Mouse (Mus musculus) heart, adult 18-20 months (tissue): ENCODE results near the gene Cherp. TPM values are rescaled to one million over a fixed set of nuclear protein-coding genes. Genes with fewer than 3 reads are reported as not detected.
A peak's percentile ranks its signal among the peaks of the same experiment; 100 is the strongest.

ENCODE experiments used
- DNase-seq, 2 experiments: peaks; one replicate each; pipeline ENCODE4 v3.0.0; 2021 to 2022; ENCODE audit warnings: mixed read lengths in 1 of 2
- long read RNA-seq, 2 experiments: library from polyadenylated mRNA; stranded (forward); transcript quantifications; one replicate each; pipeline ENCODE4 v2.0.0; 2021
- total RNA-seq, 2 experiments: library from RNA; stranded (reverse); gene quantifications; 2 replicates each; pipeline ENCODE4 v1.2.3; 2021

The Cherp gene
- 10 to 100 TPM; 23.1 to 33.6 TPM for total RNA-seq
- long read RNA-seq, experiment 1, transcript Cherp-207 (18 exons, 3,646 nt) = major isoform, 5 of 15 reads
- long read RNA-seq, experiment 1, partial matches to known transcripts = 4 of 15 reads
- long read RNA-seq, experiment 1, other reads (novel, unspliced or antisense) = 4 of 15 reads
- long read RNA-seq, experiment 2, partial matches to known transcripts = 1 of 4 reads
- long read RNA-seq, experiment 2, other reads (novel, unspliced or antisense) = 1 of 4 reads

DNA sequence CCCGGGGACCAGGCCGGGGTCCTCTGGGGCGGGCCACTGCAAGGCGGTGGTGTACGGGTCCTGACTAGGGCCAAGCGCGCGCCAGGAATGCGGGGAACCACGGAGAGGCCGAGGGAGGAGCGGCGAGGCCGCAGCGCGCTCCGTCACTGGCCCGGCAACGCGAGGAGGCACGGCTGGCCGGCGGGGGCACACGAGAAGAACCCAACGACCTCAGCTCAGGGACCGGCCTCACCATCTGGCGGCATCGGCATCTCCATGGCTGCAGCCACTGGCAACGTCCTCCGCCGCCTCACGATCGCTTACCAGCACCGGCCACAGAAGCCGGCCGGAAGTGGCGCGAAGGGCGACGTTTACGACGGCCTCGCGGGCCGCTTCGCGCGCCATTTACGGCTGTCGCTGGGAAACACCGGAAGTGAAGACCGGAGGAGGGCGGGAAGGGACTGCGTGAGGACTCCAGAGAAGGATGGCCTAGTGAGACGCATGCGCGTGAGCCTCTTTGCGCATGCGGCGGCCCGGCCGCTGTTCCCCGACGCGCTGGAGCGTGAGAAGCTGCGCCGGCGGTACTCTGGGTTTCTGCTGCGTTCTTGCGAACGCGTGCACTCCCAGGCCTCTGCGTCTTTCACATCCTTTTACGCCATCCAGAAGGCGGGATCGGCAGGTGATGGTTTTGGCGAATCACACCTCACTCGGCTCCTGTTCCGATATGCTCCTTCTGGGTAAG lies at the start of gene Cherp:
Gene Cherp (minus strand): TSS at position 401 of the 721 bp plus-strand sequence.
- peak; percentile 96 to 99 for DNase-seq

DNA sequence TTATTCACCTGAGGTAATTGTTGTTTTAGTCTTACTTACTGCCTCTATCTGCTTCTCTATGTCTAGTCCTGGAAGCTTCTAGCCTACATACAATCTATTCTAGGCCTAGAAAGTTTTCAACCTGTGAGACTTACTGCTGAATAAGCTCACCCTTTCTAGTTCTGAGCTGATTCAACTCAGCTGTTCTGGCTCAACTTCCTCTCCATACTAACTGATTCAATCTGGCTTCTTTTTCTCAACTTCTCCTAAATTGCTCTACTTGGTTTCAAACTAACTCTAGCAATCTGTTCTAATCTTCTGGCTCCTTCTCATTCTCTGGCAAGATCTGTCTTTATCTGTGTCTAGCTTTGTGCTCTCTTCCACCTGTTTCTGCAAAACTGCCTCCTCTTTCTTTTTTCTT lies 46.9 kb upstream of the Cherp start:
- DNase-seq = no peak

DNA sequence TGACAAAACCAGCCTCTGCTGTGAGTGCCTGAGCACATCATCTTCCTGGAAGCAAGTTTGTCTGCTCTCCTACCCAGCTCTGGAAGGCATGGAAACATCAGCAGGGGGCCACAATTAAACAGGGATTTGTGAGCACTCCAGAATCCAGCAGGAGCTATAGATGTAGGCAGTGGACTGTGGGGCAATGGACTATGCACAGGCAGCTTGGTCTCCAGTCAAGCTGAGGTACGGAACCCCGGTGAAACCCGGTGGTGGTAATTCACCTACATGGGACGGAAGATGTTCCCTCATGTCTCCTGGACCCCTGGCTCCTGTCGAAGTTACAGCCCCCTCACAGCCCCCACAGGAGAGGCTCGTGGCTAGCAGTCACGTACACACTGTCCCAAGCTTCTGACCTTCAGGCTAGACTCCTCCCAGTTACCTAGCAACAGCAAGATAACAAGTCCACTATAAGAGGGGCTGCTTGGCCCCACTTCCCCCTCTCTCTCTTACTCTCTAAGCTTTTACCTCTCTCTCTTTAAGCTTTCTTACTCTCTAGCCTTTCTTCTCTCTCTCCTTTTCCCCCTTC lies 42.5 kb upstream of the Cherp start:
- peak; percentile 36 to 41 for DNase-seq

DNA sequence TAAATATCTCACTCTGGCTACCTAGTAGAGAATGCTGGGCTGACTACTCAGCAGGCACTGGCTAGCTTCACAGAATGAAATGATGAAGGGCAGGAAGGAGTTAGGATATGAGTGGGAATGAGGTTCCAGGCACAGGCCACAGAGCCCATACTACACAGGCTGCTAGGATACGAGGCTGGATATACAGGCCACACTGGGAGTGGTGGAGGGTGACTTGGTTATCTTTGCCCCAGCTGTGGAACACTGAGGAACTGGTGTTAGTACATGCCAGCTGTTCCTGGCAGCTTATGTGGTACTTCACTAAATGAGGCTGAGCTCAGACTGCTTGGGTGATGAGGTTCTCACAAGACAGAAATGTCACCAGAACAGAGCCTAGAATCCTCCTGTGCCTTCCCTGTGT lies 38.1 kb upstream of the Cherp start:
- no peak for DNase-seq

DNA sequence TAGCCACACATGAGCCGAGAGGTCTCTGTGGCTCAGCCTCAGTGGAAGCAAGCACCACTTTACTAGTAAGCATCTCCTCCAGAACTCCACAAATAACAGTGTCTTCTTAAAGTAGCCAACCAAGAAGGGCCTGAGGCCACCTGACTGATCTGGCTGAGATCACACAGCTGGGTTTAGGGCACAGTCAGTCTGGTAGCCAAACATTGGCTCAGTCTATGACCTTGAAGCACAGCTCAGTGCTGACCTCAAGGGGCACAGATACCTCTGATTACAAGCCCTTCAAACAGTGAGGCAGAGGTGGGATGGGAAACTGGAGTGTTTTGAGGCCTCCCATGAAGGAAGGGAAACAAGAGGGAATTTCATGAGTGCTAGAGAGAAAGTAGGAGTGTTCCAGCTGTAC lies 37.6 kb upstream of the Cherp start:
- no peak for DNase-seq

DNA sequence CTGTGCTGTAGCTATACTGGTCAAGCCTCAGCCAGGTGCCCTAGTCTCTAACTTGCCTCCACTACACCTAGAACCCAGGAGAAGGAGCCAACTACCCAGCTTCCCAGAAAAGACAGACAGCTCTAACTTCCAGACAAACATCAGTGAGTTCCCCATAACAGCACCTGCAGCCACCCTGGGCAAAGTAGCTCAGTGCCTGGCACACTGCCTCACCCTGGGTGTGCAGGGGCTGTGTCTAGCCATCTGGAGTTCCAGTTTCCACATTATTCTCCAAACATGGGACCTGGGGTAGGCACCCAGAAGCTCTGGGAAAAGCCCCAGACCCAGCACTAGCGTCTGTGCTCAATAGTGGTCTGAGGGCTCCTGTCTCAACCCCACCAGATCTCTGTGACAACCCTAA lies 32.5 kb upstream of the Cherp start:
- no peak for DNase-seq

DNA sequence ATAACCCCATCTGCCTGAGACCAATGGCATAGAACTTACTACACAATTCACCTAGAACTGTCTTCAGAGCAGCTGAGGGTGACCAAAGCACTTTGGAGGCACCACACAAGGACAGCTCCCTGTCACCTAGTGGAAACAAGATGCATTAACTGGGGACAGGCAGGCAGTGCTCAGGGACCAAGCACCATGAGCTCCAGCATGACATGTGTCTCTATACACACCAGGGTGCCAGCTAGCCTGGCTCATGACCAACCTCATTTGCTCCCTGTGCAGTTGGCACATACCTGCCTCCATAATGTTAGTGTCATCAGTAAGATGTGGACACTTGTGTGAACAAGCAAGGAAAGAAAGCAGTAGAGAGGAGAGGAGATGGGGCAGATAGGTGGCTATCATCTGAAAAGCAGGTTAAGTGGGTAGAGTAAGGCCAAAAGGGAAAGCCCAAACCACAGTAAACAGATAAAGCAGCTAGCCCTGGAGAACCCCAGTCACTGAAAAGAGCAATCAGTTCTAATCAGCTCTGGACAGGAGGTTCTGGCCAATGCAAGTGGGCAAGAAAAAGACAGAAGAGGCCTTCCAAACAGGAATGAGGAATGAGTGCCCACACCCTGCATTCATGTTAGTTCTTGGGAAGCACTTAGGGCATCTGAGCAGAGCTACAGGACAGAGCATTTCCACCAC lies 29.8 kb upstream of the Cherp start:
- DNase-seq = no peak

DNA sequence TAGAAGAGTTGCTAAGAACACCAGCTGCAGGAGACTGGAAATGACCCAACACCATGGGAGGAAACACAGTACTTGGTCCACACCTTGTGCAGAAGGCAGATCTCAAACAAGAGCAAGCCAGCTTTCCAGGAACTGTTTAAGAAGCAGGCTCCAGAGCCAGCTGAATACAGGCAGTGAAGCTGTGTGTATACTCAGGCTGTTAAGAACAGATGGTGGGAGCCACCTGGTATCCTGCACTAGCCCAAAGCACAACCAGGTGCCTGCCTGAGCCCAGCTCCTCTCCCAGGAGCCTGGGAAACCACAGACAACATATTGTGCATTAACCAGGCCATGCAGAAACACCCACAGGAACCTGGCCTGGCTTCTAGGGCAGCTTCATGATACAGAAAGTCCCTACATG lies 29.1 kb upstream of the Cherp start:
- no peak for DNase-seq

DNA sequence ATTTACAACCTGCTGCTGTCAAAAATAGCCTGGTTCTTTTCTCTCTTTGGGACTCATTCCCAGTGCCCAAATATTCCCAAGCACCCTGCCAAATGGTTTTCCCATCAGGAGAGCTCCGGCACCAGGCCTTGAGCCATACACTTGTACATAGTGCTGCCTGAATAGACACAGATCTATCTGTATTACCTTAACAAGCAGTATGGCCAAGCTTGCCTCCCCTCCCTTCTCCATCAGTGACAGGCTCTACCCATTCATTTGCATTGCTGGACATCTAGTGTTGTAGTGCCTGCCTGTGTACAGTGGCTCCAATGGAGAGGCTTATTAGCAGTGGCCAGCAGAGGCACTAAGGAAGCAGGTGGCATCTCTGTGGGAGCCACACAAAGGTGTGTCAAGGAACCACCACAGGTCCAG lies 25.5 kb upstream of the Cherp start:
- DNase-seq = peak; percentile 65 to 77

DNA sequence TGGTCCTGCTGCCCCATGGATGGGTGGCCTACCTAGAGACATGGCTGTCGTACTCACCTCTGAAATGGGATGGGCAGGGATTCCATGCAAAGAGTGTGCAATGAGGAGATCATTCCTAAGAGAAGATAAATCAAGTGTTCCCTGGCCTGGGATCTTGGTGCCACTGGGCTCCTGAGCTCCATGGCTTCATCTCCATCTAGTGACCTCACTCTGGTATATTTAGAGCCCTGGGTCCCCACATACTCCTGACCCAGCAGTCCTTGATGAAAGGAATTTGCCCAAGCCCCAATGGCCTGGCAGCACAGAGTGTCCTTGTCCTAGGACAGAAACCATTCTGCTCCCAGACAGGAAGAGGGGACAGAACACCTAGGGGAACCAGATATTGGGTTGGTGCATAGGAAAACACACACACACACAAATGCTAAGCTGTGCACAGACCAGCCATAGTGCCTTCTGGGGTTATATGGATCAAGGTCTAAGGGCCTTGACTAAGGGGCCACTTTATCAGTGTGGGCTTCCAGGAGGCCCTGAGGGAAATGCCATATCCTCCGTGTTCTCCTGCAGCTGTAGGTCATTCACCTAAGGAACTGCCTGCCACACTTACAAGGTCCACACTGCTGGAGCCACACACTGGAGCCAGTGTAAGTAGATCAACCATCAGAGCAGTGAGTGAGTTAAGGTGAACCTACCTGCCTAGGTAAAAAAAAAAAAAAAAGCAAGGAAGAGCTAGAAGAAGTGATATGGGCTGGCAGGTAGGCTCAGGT lies 24.7 kb upstream of the Cherp start:
- peak; percentile 78 to 87 for DNase-seq

DNA sequence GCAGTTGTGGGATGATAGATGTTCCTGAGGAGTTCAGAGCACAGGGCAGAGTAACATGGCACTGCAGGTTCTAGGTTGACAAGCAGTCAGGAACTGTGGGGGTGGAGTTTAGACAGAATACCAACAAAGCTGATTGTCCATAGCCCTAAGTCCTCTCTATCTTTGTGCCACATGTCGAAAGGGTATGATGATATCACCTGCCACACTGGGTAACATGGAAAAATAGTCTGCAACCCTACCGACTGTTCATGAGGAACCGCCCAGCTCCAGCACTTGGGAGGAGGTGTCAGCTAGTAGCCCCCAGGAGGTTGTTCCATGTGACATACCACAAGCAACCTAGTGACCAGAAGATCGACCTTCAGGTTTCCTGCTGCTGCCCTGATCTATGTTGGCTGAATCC lies 23.5 kb upstream of the Cherp start:
- no peak for DNase-seq

DNA sequence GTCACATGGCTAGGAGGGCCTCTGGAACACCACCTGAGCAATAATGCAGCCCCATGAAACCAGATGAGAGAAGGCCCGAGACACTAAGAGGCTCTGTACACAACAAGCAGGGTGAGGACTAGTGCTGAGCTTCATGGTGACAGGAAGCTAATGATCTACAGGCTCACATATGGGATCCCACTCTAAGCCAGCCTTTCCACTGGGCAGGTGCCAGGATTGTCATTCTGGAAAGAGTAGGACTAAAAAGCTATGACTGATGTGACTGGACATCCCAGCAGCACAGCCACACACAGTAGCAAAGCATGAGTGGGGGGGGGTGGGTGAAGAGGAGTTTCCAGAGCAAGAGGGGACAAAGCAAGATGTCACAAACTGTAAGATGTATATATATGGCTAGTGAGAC lies 22.9 kb upstream of the Cherp start:
- no peak for DNase-seq

DNA sequence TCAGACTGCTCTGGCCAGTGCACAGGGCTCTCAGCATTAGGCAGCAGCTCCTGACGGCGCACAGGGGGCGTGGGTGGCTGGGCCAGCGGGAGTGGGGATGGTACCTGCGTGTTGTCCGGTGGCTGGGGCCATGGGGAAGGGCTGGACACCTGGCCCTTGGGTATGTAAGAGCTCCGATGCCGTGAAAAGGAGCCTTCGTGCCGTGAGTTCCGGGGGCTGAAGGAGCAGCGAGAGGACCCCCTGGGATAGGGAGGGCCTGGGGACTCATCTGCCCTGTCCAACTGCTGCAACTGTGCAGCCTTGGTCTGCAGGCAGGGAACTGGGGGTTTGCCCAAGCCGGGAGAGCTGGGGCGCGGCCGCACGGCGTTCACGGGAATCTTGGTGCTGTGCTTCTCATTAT lies 21.2 kb upstream of the Cherp start:
- DNase-seq = no peak

DNA sequence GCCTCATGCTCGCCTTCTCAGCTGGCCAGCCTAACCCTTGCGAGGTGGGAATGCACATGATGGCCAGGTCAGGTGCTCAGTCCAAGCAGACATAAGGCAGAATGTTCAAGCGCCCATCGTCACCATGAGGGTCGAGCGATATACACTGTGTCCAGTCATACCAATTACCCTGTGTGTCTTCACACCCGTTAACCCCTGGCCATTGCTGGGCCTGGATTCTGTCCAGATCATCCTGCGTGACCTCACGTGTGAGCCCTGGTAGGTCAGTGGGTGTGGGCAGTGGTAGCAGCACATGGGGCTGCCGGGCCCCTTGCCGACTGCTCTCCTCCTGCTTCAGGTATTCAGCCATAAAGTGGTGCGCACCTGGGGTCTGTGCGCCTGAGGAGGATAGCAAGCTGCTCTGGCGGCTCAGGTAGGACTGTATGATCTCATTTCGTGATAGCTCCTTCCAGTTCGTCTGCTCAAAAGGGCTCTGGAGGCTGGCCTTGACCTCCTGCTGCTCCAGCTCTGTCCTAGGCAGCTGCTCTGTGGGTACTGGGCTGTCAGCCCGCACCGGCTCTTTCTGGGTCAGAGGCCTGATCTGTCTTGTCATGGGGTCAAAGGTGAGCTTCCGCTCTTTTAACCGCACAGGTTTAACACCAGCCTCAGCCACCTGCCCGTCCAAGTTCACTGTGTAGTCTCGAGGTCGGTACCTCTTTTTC lies 20.5 kb upstream of the Cherp start:
- no peak for DNase-seq

DNA sequence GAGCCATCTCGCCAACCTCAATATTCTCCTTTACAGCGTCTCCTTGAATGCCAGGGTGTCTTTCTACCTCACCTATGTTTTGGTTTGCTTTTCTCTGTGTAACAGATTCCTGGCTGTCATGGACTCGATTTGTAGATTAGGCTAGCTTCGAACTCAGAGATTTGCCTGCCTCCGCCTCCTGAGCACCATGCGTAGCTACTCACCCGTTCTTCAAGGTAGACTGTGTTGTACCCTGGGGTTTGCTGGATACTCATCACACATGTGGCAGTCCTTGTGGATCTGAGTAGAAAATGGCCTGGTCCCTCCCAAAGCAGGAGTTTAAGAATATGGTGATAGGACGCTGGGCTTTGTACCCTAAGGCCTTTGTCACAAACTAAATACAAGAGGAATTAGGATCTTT lies 18.4 kb upstream of the Cherp start:
- DNase-seq = no peak

DNA sequence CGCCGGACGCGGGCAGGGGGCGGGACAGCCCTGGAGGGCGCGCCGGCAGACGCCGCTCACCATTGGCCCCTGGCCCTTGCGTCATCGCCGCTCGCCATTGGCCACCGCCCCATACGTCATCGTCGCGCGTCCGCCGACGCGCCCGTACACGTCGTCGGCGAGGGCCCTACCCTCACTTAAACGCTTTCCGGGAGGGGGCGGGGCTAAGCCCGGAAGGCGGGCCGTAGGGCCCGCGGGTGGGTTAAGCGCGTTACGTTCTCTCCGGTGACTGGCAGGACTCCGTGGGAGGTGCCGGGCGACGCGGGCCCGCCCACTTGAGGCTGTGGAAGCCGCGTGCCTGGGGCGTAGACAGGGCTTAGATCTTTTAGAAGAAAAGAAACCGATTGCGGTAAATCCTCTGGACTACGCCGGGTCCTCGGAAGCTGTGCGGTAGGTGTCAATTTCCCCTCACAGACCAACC lies 17.6 kb upstream of the Cherp start:
- DNase-seq = peak; percentile 99

DNA sequence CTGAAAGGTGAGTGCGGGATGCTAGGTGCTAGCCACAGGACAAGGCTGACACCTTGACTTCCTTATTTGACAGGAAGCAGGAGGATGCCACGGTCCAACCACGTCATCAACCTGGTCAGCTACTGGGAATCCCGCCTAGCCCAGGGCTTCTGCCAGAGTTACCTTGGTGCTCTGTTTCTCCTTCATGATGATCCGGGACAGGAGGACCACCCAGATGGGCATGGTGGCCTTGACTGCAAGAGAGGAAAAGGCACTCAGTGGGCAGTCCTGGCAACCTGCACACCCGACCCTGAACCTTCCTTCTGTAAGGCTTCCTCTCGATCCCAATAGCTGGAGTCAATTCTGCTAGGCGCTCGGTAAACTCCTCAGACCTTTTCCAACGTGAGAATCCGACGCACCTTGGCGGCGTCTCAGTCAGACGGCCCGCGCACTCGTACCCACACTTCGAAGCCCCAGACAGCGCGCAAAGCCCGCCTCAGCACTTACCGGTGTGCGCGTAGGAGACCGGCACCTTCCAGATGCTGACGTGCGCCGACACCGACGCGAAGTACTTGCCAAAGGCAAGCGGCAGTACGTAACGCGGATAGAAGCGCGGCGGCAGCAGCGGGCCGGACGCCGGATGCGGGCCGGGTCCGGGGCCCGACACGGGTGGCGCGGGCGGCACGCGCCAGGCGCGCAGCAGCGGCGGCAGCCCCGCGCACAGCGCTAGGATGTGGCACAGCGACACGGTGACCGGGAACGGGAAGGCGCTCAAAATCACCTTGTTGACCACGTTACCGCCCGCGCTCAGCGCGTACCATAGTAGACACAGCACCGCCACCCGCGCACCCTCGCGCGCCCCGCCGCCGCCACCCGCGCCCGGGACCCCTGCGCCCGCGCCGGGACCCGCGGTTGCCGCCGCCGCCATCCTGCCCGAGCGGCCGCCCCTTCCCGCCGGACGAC lies 16.9 kb upstream of the Cherp start, which contains the start of gene Slc35e1:
Gene Slc35e1 (minus strand): TSS at position 935 of the 942 bp plus-strand sequence.
- DNase-seq = no peak

DNA sequence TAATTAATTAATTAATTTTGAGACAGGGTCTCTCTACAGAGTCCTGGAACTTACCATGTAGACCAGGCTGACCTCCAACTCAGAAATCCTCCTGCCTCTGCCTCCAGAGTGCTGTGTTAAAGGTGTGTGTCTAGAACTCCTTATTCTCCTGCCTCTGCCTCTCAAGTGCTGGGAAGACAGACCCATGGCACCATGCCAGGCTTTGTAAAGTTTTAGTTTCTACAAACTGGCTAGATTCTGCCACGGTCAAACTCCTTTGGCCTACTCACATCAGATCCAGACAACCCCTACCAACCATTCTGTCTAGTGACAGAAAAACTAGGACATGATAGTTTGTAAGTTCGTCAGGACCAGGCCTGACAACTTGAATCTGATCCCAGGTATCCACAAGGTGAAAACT lies 16.0 kb upstream of the Cherp start:
- no peak for DNase-seq

DNA sequence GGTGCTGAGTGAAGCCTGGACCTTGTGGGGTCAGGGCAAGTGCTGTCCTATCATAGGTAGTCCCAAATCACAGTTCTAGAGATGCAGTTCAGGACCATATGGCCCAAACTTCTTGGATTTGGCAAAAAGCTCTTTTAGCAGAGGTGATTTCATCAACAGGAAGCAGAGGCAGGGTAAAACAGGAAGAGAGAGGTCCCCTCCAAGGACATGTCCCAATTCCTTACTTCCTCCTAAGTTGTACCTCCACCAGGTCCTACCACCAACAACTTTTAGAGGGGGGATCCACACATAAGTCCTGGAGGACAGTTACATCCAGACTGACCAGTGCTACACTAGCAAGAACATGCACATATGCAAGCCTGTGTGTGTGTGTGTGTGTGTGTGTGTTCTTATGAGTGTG lies 12.0 kb upstream of the Cherp start:
- DNase-seq = no peak

DNA sequence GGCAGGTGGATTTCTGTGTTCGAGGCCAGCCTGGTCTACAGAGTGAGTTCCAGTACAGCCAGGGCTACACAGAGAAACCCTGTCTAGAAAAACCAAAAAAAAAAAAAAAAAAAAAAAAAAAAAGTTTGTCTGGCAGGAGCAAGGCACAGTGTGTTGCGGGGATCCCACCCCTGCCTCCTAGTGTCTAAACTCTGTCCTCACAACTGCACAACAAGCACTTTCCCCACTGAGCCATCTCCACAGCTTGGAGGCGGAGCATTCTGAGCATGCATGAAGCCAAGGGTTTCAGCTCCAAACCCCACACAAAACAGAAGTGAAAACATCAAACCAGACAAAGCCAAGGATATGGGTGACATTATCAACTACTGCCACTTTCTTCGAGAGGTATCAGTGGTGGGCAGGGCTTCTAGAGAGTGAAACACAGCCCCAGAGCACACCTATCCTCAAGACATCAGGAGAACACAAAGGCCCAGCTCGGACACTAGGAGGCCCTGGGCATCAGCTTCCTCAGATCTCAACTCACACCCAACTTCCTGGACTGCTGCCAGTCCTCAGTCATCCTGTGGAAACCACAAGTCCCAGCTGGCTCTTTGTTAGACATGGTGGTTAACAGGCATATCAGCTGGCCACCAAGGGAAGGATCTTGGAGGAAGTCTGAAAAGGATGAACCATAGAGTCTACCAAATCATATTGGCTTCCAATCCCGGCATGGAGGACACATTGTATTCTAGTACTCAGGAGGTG lies 10.6 kb upstream of the Cherp start:
- peak; percentile 55 to 68 for DNase-seq
